Mouse (Mus musculus) olfactory bulb, adult 2 months (tissue): ENCODE measurements around the gene Endov. TPM values are rescaled to one million over a fixed set of nuclear protein-coding genes. Genes with fewer than 3 reads are reported as not detected.

ENCODE experiments used
- H3K27ac ChIP-seq: fragments of 200-500 bp; 2 replicates; pipeline ENCODE4 v1.5.1; 2012; ENCODE audit warnings: low read depth, low read length; ENCODE audit not compliant: insufficient read depth
- H3K4me1 ChIP-seq: fragments of 200-500 bp; 2 replicates; pipeline ENCODE4 v1.6.1; 2012; ENCODE audit warnings: low read length; ENCODE audit not compliant: control insufficient read depth, insufficient read depth
- H3K4me3 ChIP-seq: fragments of 200-500 bp; 2 replicates; pipeline ENCODE4 v1.5.1; 2012; ENCODE audit warnings: mild to moderate bottlenecking, low read depth, low read length, moderate library complexity; ENCODE audit not compliant: insufficient read depth
- CTCF ChIP-seq: fragments of 200-500 bp; IDR thresholded peaks from 2 replicates; pipeline ENCODE4 v1.5.1; 2012; ENCODE audit warnings: low read depth, mild to moderate bottlenecking, low read length, moderate library complexity; ENCODE audit not compliant: insufficient read depth
- POLR2A ChIP-seq: fragments of 200-500 bp; IDR thresholded peaks from 2 replicates; pipeline ENCODE4 v1.6.1; 2012; ENCODE audit warnings: mild to moderate bottlenecking, low read depth, low read length, moderate library complexity; ENCODE audit not compliant: insufficient read depth
- WGBS: fragments of 180-500 bp; shearing (Covaris S2); methylation state at CpG from one replicate; pipeline ENCODE4 v1.1.7; 2018; 5-methylcytosine and 5-hydroxymethylcytosine counted together
- polyA plus RNA-seq: library from polyadenylated mRNA; stranded (reverse); fragments of >200 nt; gene quantifications from 2 replicates; pipeline ENCODE4 v1.2.4, GENCODE M21; 2012; ENCODE audit warnings: low replicate concordance; ENCODE audit not compliant: missing spikeins, insufficient read depth, insufficient read length

The Endov gene
- polyA plus RNA-seq, result not detected in 2 replicates

GRCm38 (mm10) chr11:119490861-119491689, at the start of gene Endov:
Endov (plus strand) TSS chr11:119491347.
- peak within 1 kb of the TSS; percentile 97 for H3K4me3 ChIP-seq
- H3K4me1 ChIP-seq, result peaks cover 7% of the 10 kb centered on the region
- WGBS, result under 1% methylated on average over 66 of the region's 66 CpGs
- TF ChIP-seq POLR2A, result peak; percentile 74
- TF ChIP-seq CTCF, result peak; percentile 89
- peak within 1 kb of the TSS; percentile 98 for H3K27ac ChIP-seq

DNA sequence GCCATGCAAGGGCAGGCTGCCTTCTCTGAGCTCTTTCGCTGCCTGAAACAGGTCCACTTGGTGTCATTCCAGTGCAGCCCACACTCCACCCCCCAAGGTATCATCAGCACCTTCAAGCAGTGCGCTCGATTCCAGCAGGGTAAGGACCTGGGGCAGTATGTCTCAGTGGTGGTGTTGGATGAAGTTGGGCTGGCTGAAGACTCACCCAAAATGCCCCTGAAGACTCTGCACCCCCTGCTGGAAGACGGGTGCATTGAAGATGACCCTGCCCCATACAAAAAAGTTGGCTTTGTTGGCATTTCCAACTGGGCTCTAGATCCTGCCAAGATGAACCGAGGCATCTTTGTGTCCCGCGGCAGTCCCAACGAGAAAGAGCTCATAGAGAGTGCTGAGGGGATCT, 48.9 kb upstream of the Endov start:
- WGBS, result 88% methylated on average over 8 of the region's 8 CpGs
- Histone ChIP-seq H3K4me3 (no peak overlapping the region), H3K4me1 (no peaks in the 10 kb centered on the region), H3K27ac (no peak overlapping the region)
- no peak for TF ChIP-seq CTCF
- no peak for TF ChIP-seq POLR2A

GRCm38 (mm10) chr11:119443442-119443841, 47.7 kb upstream of the Endov start:
- H3K27ac ChIP-seq, result no peak overlapping the region
- TF ChIP-seq CTCF, result no peak
- TF ChIP-seq POLR2A, result no peak
- 96% methylated on average over 9 of the region's 9 CpGs for WGBS

GRCm38 (mm10) chr11:119456097-119456496, 35.0 kb upstream of the Endov start:
- no peak overlapping the region for H3K4me3 ChIP-seq
- no peak overlapping the region for H3K27ac ChIP-seq
- TF ChIP-seq POLR2A (no peak), CTCF (no peak)
- 69% methylated on average over 4 of the region's 4 CpGs for WGBS
- H3K4me1 ChIP-seq, result no peaks in the 10 kb centered on the region

More at GRCm38 (mm10) chr11:119443442-119443841, 47.7 kb upstream of the Endov start:
- no peak overlapping the region for H3K4me3 ChIP-seq
- H3K4me1 ChIP-seq, result no peaks in the 10 kb centered on the region

DNA sequence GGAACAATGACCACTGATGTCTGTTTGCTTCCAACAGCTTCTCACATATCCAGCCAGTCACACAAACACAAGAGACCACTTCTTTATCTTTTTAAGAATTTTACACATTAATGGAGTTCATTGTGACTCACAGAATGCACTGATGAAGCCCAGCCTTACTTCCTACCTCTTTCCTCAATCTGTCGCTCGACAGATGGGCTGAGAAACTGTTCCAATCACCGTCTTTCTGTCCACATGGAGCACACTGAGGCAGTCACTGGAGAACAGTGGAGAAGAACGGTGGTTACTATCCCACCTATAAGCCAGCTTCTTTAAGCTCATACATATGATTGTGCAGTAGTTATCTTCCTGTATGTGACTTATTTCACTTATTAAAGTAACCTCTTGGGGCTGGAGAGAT, 13.3 kb upstream of the Endov start:
- Histone ChIP-seq H3K4me1 (no peaks in the 10 kb centered on the region), H3K27ac (no peak overlapping the region), H3K4me3 (no peak overlapping the region)
- TF ChIP-seq CTCF (no peak), POLR2A (no peak)
- 97% methylated on average over 4 of the region's 4 CpGs for WGBS

- WGBS, result 2% methylated on average over 27 of the region's 27 CpGs
- Histone ChIP-seq H3K4me3 (peak overlapping the region; percentile 97), H3K27ac (no peak overlapping the region), H3K4me1 (peaks cover 7% of the 10 kb centered on the region)
- TF ChIP-seq POLR2A (no peak), CTCF (no peak)
These were observed 542 bp downstream of the Endov start for GRCm38 (mm10) chr11:119491690-119492087.

DNA sequence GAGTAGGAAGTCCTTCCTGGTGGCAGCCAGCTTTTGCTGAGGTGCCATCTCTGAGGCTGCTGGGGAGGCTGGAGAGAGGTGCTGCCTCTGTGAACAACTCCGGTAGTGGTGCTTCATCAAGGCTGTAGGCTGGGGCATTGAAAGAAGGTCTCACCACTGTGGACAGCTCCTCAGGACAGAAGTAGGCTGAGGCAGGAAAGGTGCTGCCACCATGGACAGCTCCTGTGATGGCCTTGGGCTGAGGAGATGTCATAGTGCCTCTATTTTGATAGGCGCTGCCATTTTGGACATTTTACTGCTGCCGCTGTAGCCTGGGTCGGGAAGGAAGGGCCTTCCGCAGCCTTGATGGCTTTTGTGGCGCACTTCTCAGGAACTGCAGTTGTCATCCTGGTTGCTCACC, 1.7 kb downstream of the Endov start:
- Histone ChIP-seq H3K27ac (no peak overlapping the region), H3K4me1 (peaks cover 7% of the 10 kb centered on the region), H3K4me3 (no peak overlapping the region)
- 95% methylated on average over 6 of the region's 6 CpGs for WGBS
- TF ChIP-seq CTCF, result no peak
- TF ChIP-seq POLR2A, result no peak

DNA sequence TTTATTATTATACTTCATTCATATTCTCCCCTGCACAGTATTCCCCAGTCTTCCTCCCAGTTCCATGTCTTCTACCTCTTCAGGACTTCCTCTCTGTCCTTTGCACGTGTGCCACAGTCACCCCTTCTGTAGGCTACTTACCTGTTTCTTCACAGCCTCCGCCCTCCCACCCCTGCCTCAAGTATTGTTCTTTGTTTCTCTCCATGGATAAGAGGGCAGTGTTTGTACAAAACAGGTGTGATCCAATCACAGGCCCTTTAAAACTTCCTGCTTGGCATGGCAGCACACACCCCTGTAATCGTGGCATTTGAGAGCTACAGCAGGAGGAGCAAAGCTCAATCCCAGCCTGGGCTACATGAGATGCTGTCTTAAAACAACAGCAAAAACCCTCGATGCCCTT, 2.4 kb downstream of the Endov start:
- H3K27ac ChIP-seq, result no peak overlapping the region
- no peak overlapping the region for H3K4me3 ChIP-seq
- WGBS, result 71% methylated on average over 4 of the region's 4 CpGs
- H3K4me1 ChIP-seq, result peaks cover 7% of the 10 kb centered on the region
- no peak for TF ChIP-seq CTCF

GRCm38 (mm10) chr11:119496147-119496546, 5.0 kb downstream of the Endov start:
- 48% methylated on average over 5 of the region's 5 CpGs for WGBS
- Histone ChIP-seq H3K4me1 (peaks cover 7% of the 10 kb centered on the region), H3K27ac (no peak overlapping the region)

More at GRCm38 (mm10) chr11:119496147-119496546, 5.0 kb downstream of the Endov start:
- H3K4me3 ChIP-seq, result no peak overlapping the region
- no peak for TF ChIP-seq POLR2A
- TF ChIP-seq CTCF, result no peak
